Mouse (Mus musculus): ENCODE measurements around the gene 9530053A07Rik. TPM values are rescaled to one million over a fixed set of nuclear protein-coding genes. Genes with fewer than 3 reads are reported as not detected.

9530053A07Rik gene
- total and polyA plus RNA-seq, 3 experiments: not detected

- TF ChIP-seq NRF1 (IDR thresholded peaks at IDR 0.05; ENCODE audit: insufficient read depth, low read depth, low read length, poor library complexity, severe bottlenecking): no peak
- TF ChIP-seq TCF12 (IDR thresholded peaks at IDR 0.05; ENCODE audit: low read depth, low read length): peak; percentile 49
- TF ChIP-seq SIN3A (IDR thresholded peaks at IDR 0.05; ENCODE audit: low read length): peak; percentile 74; the same call in 1 of the 2 replicates
- TF ChIP-seq ZNF384 (IDR thresholded peaks at IDR 0.05; ENCODE audit: low read depth, low read length): no peak
- TF ChIP-seq NELFE (IDR thresholded peaks at IDR 0.05; ENCODE audit: low read depth, low read length): peak; percentile 42
- peak; percentile 87 for TF ChIP-seq GATA1 (IDR thresholded peaks at IDR 0.05; ENCODE audit: low read depth, low read length)
- TF ChIP-seq ETS1 (IDR thresholded peaks at IDR 0.05; ENCODE audit: low read depth, low read length): peak; percentile 58
- peak; percentile 78 to 91 (median 89) for TF ChIP-seq CTCF (IDR thresholded peaks at IDR 0.05 in 2 of 3, conservative IDR thresholded peaks at IDR 0.05 in 1 of 3; ENCODE audit: control insufficient read depth in 1 of 3, insufficient read depth in 1 of 3, low read depth in 2 of 3, low read length in 3 of 3, poor library complexity in 1 of 3, severe bottlenecking in 1 of 3)
- TF ChIP-seq EP300 (IDR thresholded peaks at IDR 0.05; ENCODE audit: low read depth in 1 of 2, low read length in 2 of 2): 0 out of 4 replicates have a peak, but pooled peaks of 1 of the 2 experiments have one; percentile 45
- TF ChIP-seq CHD2 (IDR thresholded peaks at IDR 0.05; ENCODE audit: low read length): no peak
- no peak for TF ChIP-seq MEF2A (IDR thresholded peaks at IDR 0.05; ENCODE audit: extremely low read depth, insufficient replicate concordance, low read depth, low read length, poor library complexity, severe bottlenecking)
- TF ChIP-seq MYC (IDR thresholded peaks at IDR 0.05; ENCODE audit: low read depth, low read length): no peak
- peak; percentile 56 for TF ChIP-seq HCFC1 (IDR thresholded peaks at IDR 0.05; ENCODE audit: low read depth, low read length)
- TF ChIP-seq POLR2AphosphoS5 (IDR thresholded peaks at IDR 0.05; ENCODE audit: borderline replicate concordance, low read depth, low read length): no peak
- no peak for TF ChIP-seq ZKSCAN1 (IDR thresholded peaks at IDR 0.05; ENCODE audit: low read depth, low read length)
- TF ChIP-seq MYB (IDR thresholded peaks at IDR 0.05; ENCODE audit: low read depth, low read length): no peak
- no peak for TF ChIP-seq GABPA (IDR thresholded peaks at IDR 0.05; ENCODE audit: low read depth, low read length)
- TF ChIP-seq ZMIZ1 (IDR thresholded peaks at IDR 0.05; ENCODE audit: low read depth, low read length): no peak
- no peak for TF ChIP-seq TAL1 (IDR thresholded peaks at IDR 0.05; ENCODE audit: low read length)
- peak in 1 of 2 experiments; percentile 53; a peak in 2 of 4 replicates for TF ChIP-seq POLR2A (IDR thresholded peaks at IDR 0.05; ENCODE audit: control insufficient read depth in 1 of 2, insufficient read depth in 1 of 2, low read depth in 1 of 2, low read length in 2 of 2, poor library complexity in 1 of 2)
- TF ChIP-seq USF2 (IDR thresholded peaks at IDR 0.05; ENCODE audit: borderline replicate concordance in 1 of 2, insufficient read depth in 1 of 2, low read depth in 1 of 2, low read length in 2 of 2): no peak
Observed at GRCm38 (mm10) chr7:28168320-28169115, 39.3 kb downstream of the 9530053A07Rik start (continued).

Data from MEL (cell line).